Mouse (Mus musculus) bone marrow, adult 2 months (tissue): ENCODE results near the gene Mospd2.

Experiments used
- CTCF ChIP-seq: fragments of 200-500 bp; IDR thresholded peaks from 2 replicates; pipeline ENCODE4 v1.5.1; 2011; ENCODE audit warnings: low read length, control low read depth; ENCODE audit not compliant: control insufficient read depth, insufficient read depth
- POLR2A ChIP-seq: fragments of 200-500 bp; IDR thresholded peaks from 2 replicates; pipeline ENCODE4 v1.6.1; 2011; ENCODE audit warnings: low read depth, mild to moderate bottlenecking, control low read depth, low read length, borderline replicate concordance; ENCODE audit not compliant: control insufficient read depth

- TF ChIP-seq CTCF (no peak), POLR2A (no peak)
These were observed 1.3 kb downstream of the Mospd2 start for GRCm38 (mm10) chrX:164978866-164979265.
